Mouse (Mus musculus): Measurements from ENCODE around the gene Cmip.

DNA sequence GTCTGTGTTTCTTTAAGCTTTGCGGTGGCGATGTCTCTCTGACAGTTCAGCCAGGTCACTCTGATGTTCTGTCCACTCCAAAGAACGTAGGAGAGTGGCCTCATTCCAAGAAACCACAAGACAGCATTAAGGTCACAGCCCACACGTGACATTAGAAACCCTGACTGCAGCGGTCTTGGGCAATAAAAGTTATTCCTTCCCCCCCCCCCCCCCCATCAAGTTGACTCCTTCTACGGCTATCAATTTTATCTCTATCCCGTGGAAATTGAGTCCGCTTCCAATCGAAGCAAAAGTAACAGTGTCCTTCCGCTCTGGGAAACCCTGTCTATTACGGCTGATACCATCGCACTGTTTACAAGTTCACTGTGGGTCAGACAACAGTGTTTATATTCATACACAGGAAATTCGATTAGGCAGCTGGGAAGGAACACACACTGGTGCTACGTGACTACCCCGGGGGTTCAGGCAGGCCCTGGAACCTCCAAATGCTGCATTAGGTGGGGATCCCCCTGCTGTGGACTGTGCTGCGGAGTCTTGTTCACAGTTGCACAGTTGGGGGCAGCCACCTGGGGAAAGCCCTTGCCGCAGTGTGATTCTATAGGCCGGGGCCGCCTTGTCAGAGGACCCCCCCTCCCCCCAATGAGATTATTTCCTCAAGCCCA is 82.6 kb downstream of the Cmip start:
- TF ChIP-seq CTCF (IDR thresholded peaks at IDR 0.05; ENCODE audit: control insufficient read depth, insufficient read depth, insufficient read length) (no peak), MYOG (IDR thresholded peaks at IDR 0.05; ENCODE audit: control insufficient read depth, extremely low read depth, insufficient read length) (no peak), MYOD1 (IDR thresholded peaks at IDR 0.05; ENCODE audit: control insufficient read depth, insufficient read length, low read depth) (no peak), CEBPB (IDR thresholded peaks at IDR 0.05; ENCODE audit: low read depth) (no peak)

Measured in C2C12 (cell line).